Mouse (Mus musculus): ENCODE measurements at regions not wholly inside any gene's neighbourhood (a gene's known extent, or its start where the extent isn't known, plus 50 kb on each side); places are given as distances from the start of the nearest gene placed in this dataset.
"Not testable (repeated sequence)": the region's sequence is repeated elsewhere in the genome, so short reads cannot be mapped to it uniquely, and the experiment has no call there.

DNA sequence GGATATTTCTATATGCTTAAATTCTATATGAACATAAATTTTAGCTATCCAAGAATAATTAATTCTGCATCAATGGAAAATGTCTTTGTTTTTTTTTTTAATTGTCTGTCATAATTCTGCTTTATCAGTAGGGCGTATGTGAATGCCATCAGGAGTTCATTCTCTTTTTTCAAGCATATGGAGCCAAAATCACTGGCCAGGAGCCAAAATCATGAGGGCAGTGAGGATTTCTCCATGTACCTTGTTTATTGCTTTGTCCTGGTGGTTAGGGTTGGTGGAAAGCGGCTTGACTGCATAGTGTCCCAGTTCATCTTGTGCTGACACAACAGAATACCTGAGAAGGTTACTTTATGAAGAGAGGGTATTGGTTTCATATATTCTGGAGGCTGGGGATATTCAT is 243.9 kb downstream of the AI429214 start:
- no peak for DNase-seq (ENCODE audit: low read depth, low spot score)

DNA sequence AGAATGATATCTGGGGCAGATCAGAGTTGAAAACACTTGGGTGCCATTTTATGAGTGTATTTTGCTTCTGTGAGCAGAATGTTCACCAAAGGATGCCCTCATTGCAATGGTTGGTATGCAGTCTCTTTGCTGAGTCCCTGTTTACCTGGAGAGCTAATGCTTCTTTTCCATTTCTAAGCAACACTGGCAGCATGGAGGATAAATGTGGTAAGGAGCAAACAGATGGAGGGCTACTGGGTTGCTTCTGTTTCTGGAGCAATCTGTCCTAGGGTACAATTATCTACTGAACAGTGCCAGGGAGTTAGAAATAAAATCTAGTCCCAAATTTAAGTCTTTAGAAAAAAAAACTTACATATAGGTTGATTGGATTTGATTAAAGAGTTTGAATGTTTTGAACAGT is 245.9 kb downstream of the AI429214 start:
- no peak for DNase-seq (ENCODE audit: low read depth, low spot score)

DNA sequence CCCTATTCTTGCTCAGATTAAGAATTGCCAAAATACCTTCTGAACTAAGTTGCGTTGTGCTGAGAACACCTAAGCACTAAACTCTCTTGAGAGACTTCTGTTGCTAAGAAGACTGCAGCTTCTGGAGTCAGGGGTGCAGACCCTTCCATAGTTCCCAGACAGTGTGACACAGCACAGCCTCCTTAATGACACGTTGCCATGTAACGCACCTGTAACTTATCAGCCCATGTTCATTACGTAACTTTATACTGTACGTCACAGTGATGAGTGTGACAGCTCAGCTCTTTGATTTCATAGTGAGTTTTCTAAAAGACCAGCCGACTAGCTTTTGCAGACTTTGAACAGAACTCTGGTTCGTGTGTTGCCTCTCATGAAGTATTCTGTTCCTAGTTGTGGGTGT is 257.8 kb downstream of the AI429214 start:
- DNase-seq (ENCODE audit: low read depth, low spot score) = not testable (repeated sequence)

DNA sequence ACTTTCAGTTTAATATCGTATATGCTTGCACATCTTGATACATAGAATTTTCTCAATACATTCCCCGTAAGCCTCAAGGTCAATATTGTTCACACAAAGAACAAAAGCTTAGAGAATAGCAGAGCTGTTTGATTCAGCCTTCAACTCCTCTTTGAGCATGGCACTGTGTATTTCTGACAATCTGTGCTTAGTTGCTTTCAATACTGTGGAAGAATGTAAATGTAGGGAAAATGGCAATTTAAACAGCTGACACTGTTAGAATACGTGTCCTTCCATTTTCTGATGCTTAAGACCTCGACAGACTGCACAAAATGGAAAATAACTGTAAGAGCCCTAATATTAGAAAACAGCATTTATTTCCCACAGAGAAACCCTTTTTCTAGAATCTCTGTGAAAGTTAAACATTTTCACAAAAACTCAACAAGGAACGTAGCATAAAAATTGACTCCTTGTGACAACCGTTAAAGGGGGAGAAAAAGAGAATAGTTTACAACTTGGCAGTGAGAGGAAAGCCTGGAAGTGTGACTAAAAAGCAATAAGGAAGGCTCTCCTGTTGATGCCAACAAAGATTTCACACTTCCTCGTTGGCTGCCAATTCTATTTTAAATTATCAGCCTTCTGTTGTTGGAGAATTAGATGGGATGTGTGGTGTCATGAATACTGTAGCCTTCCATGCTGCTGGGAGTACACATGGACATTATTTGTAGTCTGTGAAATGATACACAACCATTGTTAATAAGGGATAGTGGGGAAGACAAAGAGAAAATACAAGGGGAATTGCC is 297.9 kb downstream of the AI429214 start:
- no peak for DNase-seq (ENCODE audit: low read depth, low spot score)

All from R1 (cell line).